Mouse (Mus musculus) lung, postnatal 36 days (tissue): ENCODE measurements at regions not wholly inside any gene's neighbourhood (a gene's known extent, or its start where the extent isn't known, plus 50 kb on each side); places are given as distances from the start of the nearest gene placed in this dataset.

ENCODE experiments used
- DNase-seq: peaks from one replicate; pipeline ENCODE4 v3.0.0; 2022; ENCODE audit warnings: mixed read lengths

GRCm38 (mm10) chr7:73150436-73150835 lies 224.9 kb upstream of the Rgma start:
- DNase-seq = no peak

- no peak for DNase-seq
Measured at GRCm38 (mm10) chr7:73151586-73152467, 223.5 kb upstream of the Rgma start.

GRCm38 (mm10) chr7:73153668-73154067 lies 221.6 kb upstream of the Rgma start:
- DNase-seq = no peak

GRCm38 (mm10) chr7:73158833-73159232 lies 216.5 kb upstream of the Rgma start:
- DNase-seq = no peak

- no peak for DNase-seq
Measured at GRCm38 (mm10) chr7:73160968-73161367, 214.3 kb upstream of the Rgma start.

GRCm38 (mm10) chr7:73163687-73164086 lies 211.6 kb upstream of the Rgma start:
- no peak for DNase-seq

- no peak for DNase-seq
Measured at GRCm38 (mm10) chr7:73165521-73165920, 209.8 kb upstream of the Rgma start.

- no peak for DNase-seq
Measured at GRCm38 (mm10) chr7:73169416-73169815, 205.9 kb upstream of the Rgma start.

GRCm38 (mm10) chr7:73172615-73173014 lies 202.7 kb upstream of the Rgma start:
- DNase-seq = no peak

- DNase-seq = peak; percentile 5
Measured at GRCm38 (mm10) chr7:73183761-73184160, 191.5 kb upstream of the Rgma start.

GRCm38 (mm10) chr7:73184208-73185070 lies 190.9 kb upstream of the Rgma start:
- DNase-seq = no peak

- DNase-seq = no peak
Measured at GRCm38 (mm10) chr7:73185071-73185531, 190.2 kb upstream of the Rgma start.

GRCm38 (mm10) chr7:73185591-73185990 lies 189.7 kb upstream of the Rgma start:
- DNase-seq = no peak

GRCm38 (mm10) chr7:73186501-73186900 lies 188.8 kb upstream of the Rgma start:
- DNase-seq = peak; percentile 15

- DNase-seq = no peak
Measured at GRCm38 (mm10) chr7:73191388-73192278, 183.7 kb upstream of the Rgma start.

- DNase-seq = no peak
Measured at GRCm38 (mm10) chr7:73192839-73193238, 182.5 kb upstream of the Rgma start.

- no peak for DNase-seq
Measured at GRCm38 (mm10) chr7:73195306-73195705, 180.0 kb upstream of the Rgma start.

- DNase-seq = no peak
Measured at GRCm38 (mm10) chr7:73196851-73197531, 178.3 kb upstream of the Rgma start.

- peak; percentile 42 for DNase-seq
Measured at GRCm38 (mm10) chr7:73198069-73198468, 177.2 kb upstream of the Rgma start.

GRCm38 (mm10) chr7:73199967-73200366 lies 175.3 kb upstream of the Rgma start:
- no peak for DNase-seq

- no peak for DNase-seq
Measured at GRCm38 (mm10) chr7:73201330-73201729, 174.0 kb upstream of the Rgma start.
